Comparison of ENCODE assay signal across 10 mouse cellular contexts in genomic region chr10:111834280-111834679, GRCm38 (mm10).
DNase-seq lines count a peak whose midpoint lies in the region; ATAC-seq lines count a peak whose summit lies in the region.
"Had no signal": no experiment of that assay in that cellular context is flagged by ENCODE, and none has a peak within 500 bp of the region (broad histone marks: within the 10 kb centered on the region; RNA-seq: fewer than 3 reads in every experiment).

No protein-coding gene starts in this region.

- peaks cover 5% of the 10 kb centered on the region; the same call in 1 of the 2 replicates for H3K4me1 ChIP-seq in kidney, embryonic 15.5 days
- peaks cover 28% of the 10 kb centered on the region for H3K4me1 ChIP-seq in liver, embryonic 12.5 days
- peaks cover 4% of the 10 kb centered on the region; the same call in 1 of the 2 replicates for H3K4me1 ChIP-seq in midbrain, embryonic 15.5 days

- ATAC-seq in kidney, embryonic 15.5 days (replicated peaks; ENCODE audit: low FRiP score), result no peak
- ATAC-seq in erythroblast, adult 5-6 weeks (replicated peaks; ENCODE audit: low FRiP score, poor library complexity, severe bottlenecking), result peak; percentile 80
- peak; percentile 77 for ATAC-seq in liver, embryonic 12.5 days
- ATAC-seq in activated CD4-positive, CD25-positive, alpha-beta regulatory T cell, adult 4 months, result no peak
- no peak for ATAC-seq in midbrain, embryonic 15.5 days (replicated peaks)

- no peaks in the 10 kb centered on the region for H3K27me3 ChIP-seq in kidney, embryonic 15.5 days
- H3K27me3 ChIP-seq in liver, embryonic 12.5 days (replicated peaks), result no peaks in the 10 kb centered on the region; the same call in 1 of the 2 replicates
- H3K27me3 ChIP-seq in midbrain, embryonic 15.5 days (replicated peaks), result 0 out of 2 replicates have a peak, but pooled peaks cover 4% of the 10 kb centered on the region

- H3K9me3 ChIP-seq in kidney, embryonic 15.5 days (replicated peaks), result no peaks in the 10 kb centered on the region
- no peaks in the 10 kb centered on the region for H3K9me3 ChIP-seq in liver, embryonic 12.5 days (replicated peaks)
- no peaks in the 10 kb centered on the region for H3K9me3 ChIP-seq in midbrain, embryonic 15.5 days

- no peak overlapping the region for H3K4me3 ChIP-seq in kidney, embryonic 15.5 days (replicated peaks)
- H3K4me3 ChIP-seq in liver, embryonic 12.5 days, result no peak overlapping the region
- no peak overlapping the region for H3K4me3 ChIP-seq in midbrain, embryonic 15.5 days

- no peak overlapping the region for H3K27ac ChIP-seq in kidney, embryonic 15.5 days
- H3K27ac ChIP-seq in liver, embryonic 12.5 days, result no peak overlapping the region
- no peak overlapping the region for H3K27ac ChIP-seq in midbrain, embryonic 15.5 days

- H3K9ac ChIP-seq in kidney, embryonic 15.5 days, result no peak overlapping the region
- no peak overlapping the region for H3K9ac ChIP-seq in liver, embryonic 12.5 days
- no peak overlapping the region for H3K9ac ChIP-seq in midbrain, embryonic 15.5 days

- DNase-seq in kidney, adult 18-20 months, result peak; percentile 7
- peak; percentile 90 for DNase-seq in 416B (ENCODE audit: low read depth)
- DNase-seq in embryo, embryonic 10.5 days (ENCODE audit: low spot score), result no peak
- DNase-seq: B cell, adult 2 months; thymus, postnatal 14 days had no signal

- H3K36me3 ChIP-seq in kidney, embryonic 15.5 days, result no peaks in the 10 kb centered on the region
- H3K36me3 ChIP-seq in liver, embryonic 12.5 days, result no peaks in the 10 kb centered on the region
- no peaks in the 10 kb centered on the region for H3K36me3 ChIP-seq in midbrain, embryonic 15.5 days (replicated peaks)

- 58% methylated on average over 5 of the region's 5 CpGs for WGBS in kidney, embryonic 15.5 days
- WGBS in liver, embryonic 12.5 days (ENCODE audit: insufficient replicate concordance), result 13% methylated on average over 5 of the region's 5 CpGs
- WGBS in midbrain, embryonic 15.5 days, result 78% methylated on average over 5 of the region's 5 CpGs

- H3K4me2 ChIP-seq in kidney, embryonic 15.5 days, result no peak overlapping the region
- H3K4me2 ChIP-seq in liver, embryonic 12.5 days, result peak overlapping the region; percentile 29
- no peak overlapping the region for H3K4me2 ChIP-seq in midbrain, embryonic 15.5 days

Comparison
In these comparisons a context has a peak if more than half of its experiments do, and no peak if none do; other contexts are left out.
1. ATAC-seq: peak in erythroblast, adult 5-6 weeks (single experiment) and liver, embryonic 12.5 days (single experiment); none in kidney, embryonic 15.5 days (single experiment), activated CD4-positive, CD25-positive, alpha-beta regulatory T cell, adult 4 months (single experiment) and midbrain, embryonic 15.5 days (single experiment).